Mouse (Mus musculus) liver, embryonic 14.5 days (tissue): ENCODE results near the gene Mgll.

Experiments used
- CTCF ChIP-seq: IDR thresholded peaks from 2 replicates; pipeline ENCODE4 v1.5.1; 2016; ENCODE audit warnings: antibody characterized with exemption, low read depth, control low read depth
- EP300 ChIP-seq: IDR thresholded peaks from 2 replicates; pipeline ENCODE4 v1.6.1; 2016; ENCODE audit warnings: antibody characterized with exemption, low read depth

DNA sequence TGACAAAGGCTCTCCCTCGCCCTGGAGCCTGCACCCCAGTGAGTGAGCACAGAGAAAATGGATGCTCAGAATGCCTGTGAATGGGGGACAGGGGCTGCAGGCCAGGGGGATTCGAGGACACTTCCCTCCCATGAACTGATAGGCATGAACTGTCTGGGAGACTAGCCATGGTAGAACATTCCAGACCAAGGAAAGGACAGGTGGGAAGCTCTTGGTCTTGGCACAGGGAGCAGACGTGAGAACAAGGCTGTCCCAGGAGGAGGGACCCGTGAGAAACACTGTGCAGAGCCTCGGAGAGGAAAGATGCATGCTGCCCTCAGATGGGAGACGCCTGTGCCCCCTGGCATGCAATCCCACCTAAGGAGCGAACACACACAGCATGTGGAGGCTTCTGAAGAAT is 100.0 kb downstream of the Mgll start:
- TF ChIP-seq CTCF (no peak), EP300 (no peak)
